Mouse (Mus musculus): ENCODE measurements around the gene Mob3c. TPM values are rescaled to one million over a fixed set of nuclear protein-coding genes. Genes with fewer than 3 reads are reported as not detected.

Gene Mob3c
- polyA plus RNA-seq, 1 experiment from 2014 or later = 4.6 TPM

DNA sequence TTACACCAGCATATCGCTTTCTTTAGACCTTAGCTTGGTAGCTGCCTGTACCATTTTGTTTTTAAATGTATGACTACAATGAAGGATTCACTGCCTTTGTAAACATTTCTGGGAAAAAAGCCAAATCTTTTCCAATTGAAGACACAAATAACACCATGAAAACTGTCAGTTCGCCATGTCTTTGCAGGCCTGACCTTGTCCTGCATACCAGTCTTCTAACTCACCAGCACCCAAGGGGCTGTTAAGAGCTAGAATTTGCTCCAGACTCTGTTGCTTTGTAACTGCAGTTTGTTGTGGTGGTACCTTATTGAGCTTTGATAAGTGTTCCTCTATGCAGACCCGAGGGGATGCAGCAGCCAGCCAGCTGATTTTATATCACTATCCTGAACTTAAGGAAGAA is 27.9 kb upstream of the Mob3c start:
- H3K4me3 ChIP-seq (ENCODE audit: low read depth, low read length) = no peak overlapping the region
- no peaks in the 10 kb centered on the region for H3K27me3 ChIP-seq (ENCODE audit: control insufficient read depth, insufficient read depth, low read length)
- DNase-seq (ENCODE audit: low spot score) = no peak
- ATAC-seq (ENCODE audit: low FRiP score) = no peak
- no peaks in the 10 kb centered on the region for H3K4me1 ChIP-seq (replicated peaks; ENCODE audit: control insufficient read depth, insufficient read depth, low read length)
- no peaks in the 10 kb centered on the region for H3K9me3 ChIP-seq (ENCODE audit: control insufficient read depth, low read length)
- H3K27ac ChIP-seq (ENCODE audit: low read depth, low read length) = no peak overlapping the region
- no peaks in the 10 kb centered on the region for H3K36me3 ChIP-seq (ENCODE audit: control insufficient read depth, insufficient read depth, low read length)
- no peak overlapping the region for H3K4me2 ChIP-seq (replicated peaks; ENCODE audit: low read depth, low read length)
- H3K9ac ChIP-seq (ENCODE audit: low read depth, low read length) = no peak overlapping the region
- 90% methylated on average over 3 of the region's 3 CpGs for WGBS

DNA sequence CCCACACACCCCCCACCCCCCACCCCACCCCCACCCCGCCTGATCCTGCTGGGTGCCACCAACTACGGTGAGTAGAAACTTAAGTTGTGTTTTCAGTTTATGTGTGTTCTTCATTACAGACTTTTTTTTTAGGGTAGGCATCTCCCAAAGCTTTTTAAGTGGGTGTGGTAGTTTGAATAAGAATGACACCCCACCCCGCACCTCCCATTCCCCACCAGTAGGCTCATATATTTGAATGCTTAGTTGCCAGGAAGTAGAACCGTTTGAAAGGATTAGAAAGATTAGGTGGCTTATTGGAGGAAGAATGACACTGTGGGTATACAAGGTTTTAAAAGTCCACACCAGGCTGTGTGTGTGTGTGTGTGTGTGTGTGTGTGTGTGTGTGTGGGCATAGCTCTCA is 15.6 kb upstream of the Mob3c start:
- no peak overlapping the region for H3K4me3 ChIP-seq (ENCODE audit: low read depth, low read length)
- WGBS = 95% methylated on average over 4 of the region's 4 CpGs
- no peak overlapping the region for H3K4me2 ChIP-seq (replicated peaks; ENCODE audit: low read depth, low read length)
- DNase-seq (ENCODE audit: low spot score) (no peak), ATAC-seq (ENCODE audit: low FRiP score) (no peak)
- H3K27ac ChIP-seq (ENCODE audit: low read depth, low read length) = no peak overlapping the region
- H3K36me3 ChIP-seq (ENCODE audit: control insufficient read depth, insufficient read depth, low read length) = 0 out of 2 replicates have a peak, but pooled peaks cover 2% of the 10 kb centered on the region
- no peaks in the 10 kb centered on the region for H3K4me1 ChIP-seq (replicated peaks; ENCODE audit: control insufficient read depth, insufficient read depth, low read length)
- H3K27me3 ChIP-seq (ENCODE audit: control insufficient read depth, insufficient read depth, low read length) = no peaks in the 10 kb centered on the region
- H3K9me3 ChIP-seq (ENCODE audit: control insufficient read depth, low read length) = no peaks in the 10 kb centered on the region
- no peak overlapping the region for H3K9ac ChIP-seq (ENCODE audit: low read depth, low read length)

DNA sequence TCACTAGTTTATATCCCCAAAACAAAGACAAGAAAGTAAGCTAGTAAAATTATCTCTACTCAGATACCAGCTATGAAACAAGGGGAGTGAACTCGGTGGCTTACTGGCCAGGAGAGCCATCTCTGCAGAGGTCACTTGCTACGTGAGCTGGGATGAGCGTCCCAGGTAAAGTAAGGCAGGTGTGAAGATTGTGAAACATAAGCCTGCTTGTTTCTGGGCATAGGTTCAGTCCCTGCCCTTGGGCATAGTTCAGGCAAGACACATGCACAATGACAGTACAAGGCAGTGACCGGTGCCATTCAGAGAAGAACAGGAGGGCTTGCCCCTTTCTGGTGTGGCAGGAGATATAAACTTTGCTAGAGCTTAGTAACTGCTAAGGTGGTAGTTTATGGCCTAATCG is 12.3 kb upstream of the Mob3c start:
- Histone ChIP-seq H3K4me1 (replicated peaks; ENCODE audit: control insufficient read depth, insufficient read depth, low read length) (no peaks in the 10 kb centered on the region), H3K27me3 (ENCODE audit: control insufficient read depth, insufficient read depth, low read length) (no peaks in the 10 kb centered on the region), H3K9me3 (ENCODE audit: control insufficient read depth, low read length) (no peaks in the 10 kb centered on the region), H3K4me3 (ENCODE audit: low read depth, low read length) (no peak overlapping the region), H3K36me3 (ENCODE audit: control insufficient read depth, insufficient read depth, low read length) (0 out of 2 replicates have a peak, but pooled peaks cover 2% of the 10 kb centered on the region), H3K9ac (ENCODE audit: low read depth, low read length) (no peak overlapping the region), H3K27ac (ENCODE audit: low read depth, low read length) (no peak overlapping the region), H3K4me2 (replicated peaks; ENCODE audit: low read depth, low read length) (no peak overlapping the region)
- ATAC-seq (ENCODE audit: low FRiP score) (no peak), DNase-seq (ENCODE audit: low spot score) (no peak)
- WGBS = 89% methylated on average over 5 of the region's 5 CpGs

DNA sequence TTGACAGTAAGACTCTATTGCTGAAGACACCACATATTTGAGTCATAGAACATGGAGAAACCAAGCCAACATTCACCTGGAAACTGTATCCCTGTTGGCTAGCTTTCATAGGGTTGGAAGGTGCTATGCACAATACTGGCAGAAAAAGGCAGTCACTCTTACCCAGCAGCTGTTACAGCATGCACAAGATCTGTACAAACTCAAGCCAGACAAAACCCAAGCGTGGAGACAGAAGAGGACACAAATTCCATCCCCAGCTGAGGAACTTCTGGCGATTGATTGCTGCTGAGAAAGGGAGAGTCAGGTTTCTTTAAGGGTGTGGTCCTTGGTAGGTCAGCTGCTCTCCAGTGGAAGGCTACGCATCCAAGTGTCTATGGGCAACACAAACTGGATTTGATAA is 7.7 kb upstream of the Mob3c start:
- Histone ChIP-seq H3K4me1 (replicated peaks; ENCODE audit: control insufficient read depth, insufficient read depth, low read length) (no peaks in the 10 kb centered on the region), H3K9me3 (ENCODE audit: control insufficient read depth, low read length) (no peaks in the 10 kb centered on the region), H3K4me3 (ENCODE audit: low read depth, low read length) (no peak overlapping the region), H3K27ac (ENCODE audit: low read depth, low read length) (no peak overlapping the region), H3K9ac (ENCODE audit: low read depth, low read length) (no peak overlapping the region), H3K4me2 (replicated peaks; ENCODE audit: low read depth, low read length) (no peak overlapping the region), H3K36me3 (ENCODE audit: control insufficient read depth, insufficient read depth, low read length) (0 out of 2 replicates have a peak, but pooled peaks cover 2% of the 10 kb centered on the region), H3K27me3 (ENCODE audit: control insufficient read depth, insufficient read depth, low read length) (no peaks in the 10 kb centered on the region)
- DNase-seq (ENCODE audit: low spot score) (no peak), ATAC-seq (ENCODE audit: low FRiP score) (no peak)
- WGBS = 73% methylated on average over 3 of the region's 3 CpGs

DNA sequence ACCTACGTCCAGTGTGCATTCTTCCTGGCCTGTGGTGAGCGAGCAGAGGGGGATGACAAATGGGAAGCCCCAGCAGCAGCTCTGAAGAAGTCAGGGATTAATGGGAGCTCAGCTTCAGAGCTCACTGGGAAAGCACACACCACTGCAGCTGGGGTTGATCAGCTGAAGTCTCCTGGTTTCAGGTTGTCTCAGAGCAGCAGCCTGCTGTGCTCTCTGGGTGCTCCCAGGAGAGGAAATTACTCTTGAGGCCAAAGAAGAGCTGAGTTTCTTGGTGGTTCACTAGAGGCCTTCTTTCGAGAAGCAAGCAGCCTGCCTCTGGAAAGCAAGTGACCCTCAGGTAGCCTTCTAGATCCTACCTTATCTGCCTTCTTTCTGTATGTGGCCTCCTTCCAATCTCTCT is 6.9 kb upstream of the Mob3c start:
- Histone ChIP-seq H3K4me1 (replicated peaks; ENCODE audit: control insufficient read depth, insufficient read depth, low read length) (no peaks in the 10 kb centered on the region), H3K36me3 (ENCODE audit: control insufficient read depth, insufficient read depth, low read length) (no peaks in the 10 kb centered on the region), H3K4me2 (replicated peaks; ENCODE audit: low read depth, low read length) (no peak overlapping the region), H3K27ac (ENCODE audit: low read depth, low read length) (no peak overlapping the region), H3K9ac (ENCODE audit: low read depth, low read length) (no peak overlapping the region), H3K9me3 (ENCODE audit: control insufficient read depth, low read length) (no peaks in the 10 kb centered on the region), H3K4me3 (ENCODE audit: low read depth, low read length) (no peak overlapping the region), H3K27me3 (ENCODE audit: control insufficient read depth, insufficient read depth, low read length) (no peaks in the 10 kb centered on the region)
- no peak for ATAC-seq (ENCODE audit: low FRiP score)
- WGBS = 68% methylated on average over 3 of the region's 3 CpGs
- no peak for DNase-seq (ENCODE audit: low spot score)

DNA sequence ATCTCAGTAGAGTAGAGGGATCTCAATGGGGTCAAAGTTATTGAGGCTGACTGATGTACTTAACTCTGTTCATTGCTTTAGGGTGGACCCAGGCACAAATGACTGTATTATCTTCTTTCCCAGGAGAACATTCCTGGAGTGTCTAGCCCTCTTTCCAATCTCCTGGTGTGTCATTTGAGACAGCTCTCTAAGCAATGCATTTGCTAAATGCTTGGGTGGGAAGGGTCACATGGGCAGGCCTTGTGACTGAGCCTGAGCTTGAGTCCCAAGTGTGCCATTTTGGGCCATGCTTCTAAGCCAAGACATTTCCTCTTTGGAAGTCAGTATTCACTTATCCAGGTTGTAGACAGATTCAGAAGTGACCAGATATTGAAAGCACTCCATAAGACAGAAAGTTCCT is 6.5 kb upstream of the Mob3c start:
- H3K27me3 ChIP-seq (ENCODE audit: control insufficient read depth, insufficient read depth, low read length) = no peaks in the 10 kb centered on the region
- DNase-seq (ENCODE audit: low spot score) (no peak), ATAC-seq (ENCODE audit: low FRiP score) (no peak)
- no peaks in the 10 kb centered on the region for H3K9me3 ChIP-seq (ENCODE audit: control insufficient read depth, low read length)
- no peak overlapping the region for H3K4me2 ChIP-seq (replicated peaks; ENCODE audit: low read depth, low read length)
- no peak overlapping the region for H3K9ac ChIP-seq (ENCODE audit: low read depth, low read length)
- no peak overlapping the region for H3K27ac ChIP-seq (ENCODE audit: low read depth, low read length)
- H3K4me1 ChIP-seq (replicated peaks; ENCODE audit: control insufficient read depth, insufficient read depth, low read length) = no peaks in the 10 kb centered on the region
- H3K4me3 ChIP-seq (ENCODE audit: low read depth, low read length) = no peak overlapping the region
- H3K36me3 ChIP-seq (ENCODE audit: control insufficient read depth, insufficient read depth, low read length) = no peaks in the 10 kb centered on the region

DNA sequence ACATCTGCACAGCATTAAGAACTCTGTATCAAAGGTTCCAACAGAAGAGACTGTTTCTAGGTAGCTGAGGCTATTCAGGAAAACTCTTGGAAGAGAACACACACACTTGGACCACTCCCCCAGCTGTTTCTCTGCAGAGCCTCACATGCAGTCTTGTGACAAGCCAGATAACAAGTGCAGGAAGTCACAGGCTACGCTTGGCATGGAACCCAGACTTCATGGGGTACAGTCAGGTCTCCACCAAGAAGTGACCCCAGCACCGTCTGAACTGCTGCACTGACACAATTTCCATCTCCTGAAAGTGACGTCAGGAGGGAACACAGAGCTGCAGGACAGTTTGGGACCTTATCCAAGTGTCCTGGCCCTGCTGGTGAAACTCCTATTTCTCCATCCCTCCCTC is 6.0 kb upstream of the Mob3c start:
- Histone ChIP-seq H3K27ac (ENCODE audit: low read depth, low read length) (no peak overlapping the region), H3K4me3 (ENCODE audit: low read depth, low read length) (no peak overlapping the region), H3K4me1 (replicated peaks; ENCODE audit: control insufficient read depth, insufficient read depth, low read length) (no peaks in the 10 kb centered on the region), H3K9me3 (ENCODE audit: control insufficient read depth, low read length) (no peaks in the 10 kb centered on the region), H3K9ac (ENCODE audit: low read depth, low read length) (no peak overlapping the region), H3K36me3 (ENCODE audit: control insufficient read depth, insufficient read depth, low read length) (no peaks in the 10 kb centered on the region), H3K4me2 (replicated peaks; ENCODE audit: low read depth, low read length) (no peak overlapping the region), H3K27me3 (ENCODE audit: control insufficient read depth, insufficient read depth, low read length) (no peaks in the 10 kb centered on the region)
- ATAC-seq (ENCODE audit: low FRiP score) (no peak), DNase-seq (ENCODE audit: low spot score) (no peak)
- WGBS = 75% methylated on average over 3 of the region's 3 CpGs

DNA sequence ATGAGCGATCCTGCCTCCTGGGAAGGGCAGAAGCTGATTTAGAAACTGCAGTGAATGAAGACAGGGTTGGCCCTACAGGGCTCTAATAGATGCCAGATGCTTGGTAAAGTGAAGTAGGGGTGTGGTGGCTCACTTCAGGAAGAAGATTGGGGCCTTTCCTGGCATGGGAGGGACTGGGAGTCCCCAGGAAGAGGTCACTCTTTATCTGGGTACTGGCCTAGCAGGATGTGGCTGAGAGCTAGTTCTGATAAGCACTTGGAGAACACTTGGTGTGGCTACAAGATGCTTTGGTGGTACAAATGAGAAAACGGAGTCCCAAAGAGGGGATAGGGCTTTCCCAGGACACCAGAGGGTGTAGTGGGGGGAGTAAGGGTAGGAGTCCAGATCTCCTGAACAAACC is 3.7 kb upstream of the Mob3c start:
- DNase-seq (ENCODE audit: low spot score) (no peak), ATAC-seq (ENCODE audit: low FRiP score) (no peak)
- Histone ChIP-seq H3K27ac (ENCODE audit: low read depth, low read length) (no peak overlapping the region), H3K27me3 (ENCODE audit: control insufficient read depth, insufficient read depth, low read length) (no peaks in the 10 kb centered on the region), H3K36me3 (ENCODE audit: control insufficient read depth, insufficient read depth, low read length) (no peaks in the 10 kb centered on the region), H3K4me2 (replicated peaks; ENCODE audit: low read depth, low read length) (no peak overlapping the region), H3K9me3 (ENCODE audit: control insufficient read depth, low read length) (no peaks in the 10 kb centered on the region), H3K4me3 (ENCODE audit: low read depth, low read length) (no peak overlapping the region), H3K4me1 (replicated peaks; ENCODE audit: control insufficient read depth, insufficient read depth, low read length) (no peaks in the 10 kb centered on the region), H3K9ac (ENCODE audit: low read depth, low read length) (no peak overlapping the region)
- WGBS = 76% methylated on average over 2 of the region's 2 CpGs

DNA sequence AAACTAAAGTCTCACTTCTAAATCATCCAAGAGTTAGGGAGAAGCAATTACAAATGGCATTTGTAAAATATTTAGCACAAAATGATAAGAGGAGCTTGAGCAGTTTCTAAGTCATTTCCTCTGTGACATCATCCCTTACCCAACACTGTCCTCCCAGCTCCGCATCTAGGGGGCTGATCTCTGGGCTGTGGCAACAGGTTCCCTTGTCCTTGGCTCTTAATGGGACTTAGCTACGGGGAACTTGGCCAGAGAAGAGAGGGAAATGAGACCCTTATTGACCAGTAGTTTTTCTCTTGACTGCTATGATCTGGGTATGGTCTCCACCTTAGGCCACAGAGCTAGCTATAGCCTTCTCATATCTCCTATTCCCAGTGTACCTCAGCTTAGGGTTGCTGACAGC is 2.6 kb upstream of the Mob3c start:
- no peaks in the 10 kb centered on the region for H3K9me3 ChIP-seq (ENCODE audit: control insufficient read depth, low read length)
- no peak overlapping the region for H3K4me2 ChIP-seq (replicated peaks; ENCODE audit: low read depth, low read length)
- no peaks in the 10 kb centered on the region for H3K4me1 ChIP-seq (replicated peaks; ENCODE audit: control insufficient read depth, insufficient read depth, low read length)
- no peak overlapping the region for H3K27ac ChIP-seq (ENCODE audit: low read depth, low read length)
- H3K4me3 ChIP-seq (ENCODE audit: low read depth, low read length) = no peak overlapping the region
- H3K27me3 ChIP-seq (ENCODE audit: control insufficient read depth, insufficient read depth, low read length) = no peaks in the 10 kb centered on the region
- WGBS = 63% methylated on average over 2 of the region's 2 CpGs
- ATAC-seq (ENCODE audit: low FRiP score) = no peak
- H3K36me3 ChIP-seq (ENCODE audit: control insufficient read depth, insufficient read depth, low read length) = no peaks in the 10 kb centered on the region
- no peak overlapping the region for H3K9ac ChIP-seq (ENCODE audit: low read depth, low read length)
- DNase-seq (ENCODE audit: low spot score) = no peak

All from hindbrain, embryonic 11.5 days (tissue).